ENCODE assay signal across 8 mouse cellular contexts in the genomic region with DNA sequence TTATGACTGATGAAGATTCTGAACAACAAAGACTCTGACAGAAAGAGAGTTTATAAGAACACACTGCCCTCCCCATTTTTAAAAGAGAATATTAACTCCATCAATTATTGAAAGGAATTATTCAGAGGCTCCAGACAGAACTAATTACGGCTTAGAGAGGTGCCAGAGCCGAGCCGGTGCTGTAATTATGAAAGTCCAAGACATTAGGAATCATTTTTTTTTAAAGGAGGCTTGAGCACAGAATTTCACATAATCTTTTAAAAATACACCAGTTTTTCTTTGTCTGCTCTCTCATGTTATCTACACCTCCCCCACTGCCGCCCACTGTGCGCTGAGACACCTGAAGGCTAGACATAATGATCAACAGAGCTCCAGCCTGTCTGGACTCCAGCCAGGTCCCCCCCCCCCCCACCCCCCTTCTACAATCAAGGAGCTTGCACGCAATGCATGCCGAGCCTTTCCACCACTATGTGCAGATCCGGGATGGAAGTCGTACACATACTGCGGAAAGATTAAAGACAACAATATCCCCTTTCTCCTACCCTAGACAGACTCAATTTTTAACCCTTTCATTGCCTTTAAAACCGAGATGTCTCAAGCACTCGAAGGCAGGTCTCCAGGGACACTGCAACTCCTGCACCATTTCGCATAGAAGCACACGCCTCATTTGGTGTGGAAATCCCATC.
A peak's percentile ranks its signal among the peaks of the same experiment; 100 is the strongest.
DNase-seq lines count a peak whose midpoint lies in the region; ATAC-seq and TF ChIP-seq lines count a peak whose summit lies in the region.

No protein-coding gene starts in this region.

- H3K27me3 ChIP-seq in heart, embryonic 13.5 days (replicated peaks) = no peaks in the 10 kb centered on the region
- no peaks in the 10 kb centered on the region for H3K27me3 ChIP-seq in kidney, postnatal 0 days (ENCODE audit: insufficient read depth, low read length)
- no peaks in the 10 kb centered on the region for H3K27me3 ChIP-seq in liver, embryonic 13.5 days
- no peaks in the 10 kb centered on the region for H3K27me3 ChIP-seq in thymus, adult 2 months (ENCODE audit: control insufficient read depth, insufficient read depth, low read length)

- TF ChIP-seq POLR2A in thymus, adult 2 months (IDR thresholded peaks at IDR 0.05; ENCODE audit: control insufficient read depth, extremely low read depth, insufficient read depth, low read length, poor library complexity) = no peak

- H3K9ac ChIP-seq in heart, embryonic 13.5 days = peak overlapping the region; percentile 94
- peak overlapping the region; percentile 71 for H3K9ac ChIP-seq in kidney, postnatal 0 days (ENCODE audit: low read depth, low read length)
- peak overlapping the region; percentile 56 for H3K9ac ChIP-seq in liver, embryonic 13.5 days

- peaks cover 4% of the 10 kb centered on the region; the same call in 1 of the 2 replicates for H3K36me3 ChIP-seq in heart, embryonic 13.5 days
- no peaks in the 10 kb centered on the region for H3K36me3 ChIP-seq in kidney, postnatal 0 days (ENCODE audit: insufficient read depth, low read length)
- no peaks in the 10 kb centered on the region for H3K36me3 ChIP-seq in liver, embryonic 13.5 days
- H3K36me3 ChIP-seq in thymus, adult 2 months (ENCODE audit: control insufficient read depth, insufficient read depth, low read length) = peaks cover 40% of the 10 kb centered on the region

- H3K4me1 ChIP-seq in heart, embryonic 13.5 days = peaks cover 23% of the 10 kb centered on the region
- no peaks in the 10 kb centered on the region for H3K4me1 ChIP-seq in kidney, postnatal 0 days (replicated peaks; ENCODE audit: insufficient read depth, low read length)
- H3K4me1 ChIP-seq in liver, embryonic 13.5 days (replicated peaks) = peaks cover 16% of the 10 kb centered on the region
- H3K4me1 ChIP-seq in thymus, adult 2 months (replicated peaks; ENCODE audit: control insufficient read depth, insufficient read depth, low read length) = peaks cover 2% of the 10 kb centered on the region

- peak; percentile 21 for DNase-seq in urinary bladder, postnatal 25 days (ENCODE audit: low spot score)
- DNase-seq in urinary bladder, postnatal 10 days (ENCODE audit: low spot score) = no peak
- peak; percentile 75 for DNase-seq in embryo, embryonic 9.5 days (ENCODE audit: extremely low spot score)
- peak; percentile 89 for DNase-seq in kidney, postnatal 0 days (ENCODE audit: low spot score)
- DNase-seq in liver, embryonic 13.5 days = peak; percentile 3
- DNase-seq in naive thymus-derived CD4-positive, alpha-beta T cell, adult 2 months (ENCODE audit: low read depth) = peak; percentile 60
- peak; percentile 41 for DNase-seq in thymus, adult 2 months

- no peaks in the 10 kb centered on the region for H3K9me3 ChIP-seq in heart, embryonic 13.5 days
- no peaks in the 10 kb centered on the region for H3K9me3 ChIP-seq in kidney, postnatal 0 days (replicated peaks; ENCODE audit: low read length)
- no peaks in the 10 kb centered on the region for H3K9me3 ChIP-seq in liver, embryonic 13.5 days (replicated peaks)

- H3K4me3 ChIP-seq in heart, embryonic 13.5 days = peak overlapping the region; percentile 82
- H3K4me3 ChIP-seq in kidney, postnatal 0 days (replicated peaks; ENCODE audit: low read depth, low read length) = peak overlapping the region; percentile 44
- peak overlapping the region; percentile 64 for H3K4me3 ChIP-seq in liver, embryonic 13.5 days (replicated peaks)
- H3K4me3 ChIP-seq in thymus, adult 2 months (ENCODE audit: control insufficient read depth, insufficient read depth, low read length) = peak overlapping the region; percentile 78

- TF ChIP-seq CTCF in kidney, postnatal 0 days (IDR thresholded peaks at IDR 0.05; ENCODE audit: low read depth) = no peak
- TF ChIP-seq CTCF in thymus, adult 2 months (IDR thresholded peaks at IDR 0.05; ENCODE audit: borderline replicate concordance, control insufficient read depth, extremely low read depth, insufficient read depth, low read length, poor library complexity) = no peak

- H3K27ac ChIP-seq in heart, embryonic 13.5 days (replicated peaks) = peak overlapping the region; percentile 97
- H3K27ac ChIP-seq in kidney, postnatal 0 days = peak overlapping the region; percentile 85
- H3K27ac ChIP-seq in liver, embryonic 13.5 days = peak overlapping the region; percentile 23; the same call in 1 of the 2 replicates
- peak overlapping the region; percentile 99 for H3K27ac ChIP-seq in thymus, adult 2 months (ENCODE audit: control insufficient read depth, insufficient read depth, low read length)

- H3K4me2 ChIP-seq in heart, embryonic 13.5 days = peak overlapping the region; percentile 80
- H3K4me2 ChIP-seq in kidney, postnatal 0 days (ENCODE audit: low read length) = peak overlapping the region; percentile 76
- peak overlapping the region; percentile 79 for H3K4me2 ChIP-seq in liver, embryonic 13.5 days

- ATAC-seq in heart, embryonic 13.5 days (ENCODE audit: extremely low read depth, insufficient number of reproducible peaks, low FRiP score, low TSS enrichment) = peak; percentile 72
- ATAC-seq in kidney, postnatal 0 days (replicated peaks; ENCODE audit: low FRiP score, low read depth) = peak; percentile 72
- ATAC-seq in liver, embryonic 13.5 days (ENCODE audit: low read depth) = peak; percentile 36

- WGBS in heart, embryonic 13.5 days = 3% methylated on average over 14 of the region's 14 CpGs
- under 1% methylated on average over 14 of the region's 14 CpGs for WGBS in kidney, postnatal 0 days
- WGBS in liver, embryonic 13.5 days (ENCODE audit: insufficient replicate concordance) = 6% methylated on average over 14 of the region's 14 CpGs
- WGBS in thymus, adult 2 months = under 1% methylated on average over 14 of the region's 14 CpGs

Comparison
In these comparisons a context has a peak if more than half of its experiments do, and no peak if none do; other contexts are left out.
1. H3K27ac ChIP-seq: peak in every context shown above with its lines; median percentile 99 in thymus, adult 2 months; 97 in heart, embryonic 13.5 days; 85 in kidney, postnatal 0 days; 23 in liver, embryonic 13.5 days.